Comparison of ENCODE assay signal across 13 mouse cellular contexts in genomic region chr8:91079678-91080077, GRCm38 (mm10). TPM values are rescaled to one million over a fixed set of nuclear protein-coding genes. Genes with fewer than 3 reads are reported as not detected.
DNase-seq lines count a peak whose midpoint lies in the region; TF ChIP-seq lines count a peak whose summit lies in the region.
"Had no signal": no experiment of that assay in that cellular context is flagged by ENCODE, and none has a peak within 500 bp of the region (broad histone marks: within the 10 kb centered on the region; RNA-seq: fewer than 3 reads in every experiment).

No protein-coding gene starts in this region.

- no peak overlapping the region for H3K4me3 ChIP-seq in layer of hippocampus, adult 2 months
- H3K4me3 ChIP-seq: forebrain, embryonic 15.5 days; hindbrain, embryonic 10.5 days; limb, embryonic 13.5 days had no signal

- H3K27ac ChIP-seq in layer of hippocampus, adult 2 months = no peak overlapping the region
- H3K27ac ChIP-seq: forebrain, embryonic 15.5 days; hindbrain, embryonic 10.5 days; limb, embryonic 13.5 days had no signal

- no peak for DNase-seq in layer of hippocampus, adult 2 months (ENCODE audit: low spot score in 2 of 2)
- no peak for DNase-seq in layer of hippocampus, postnatal 25 days (ENCODE audit: extremely low spot score in 1 of 2, low spot score in 1 of 2)
- DNase-seq in A20 (ENCODE audit: low read depth, low spot score) = peak; percentile 60
- DNase-seq in NIH3T3 (ENCODE audit: low read depth) = peak; percentile 53
- DNase-seq in splenic B cell, adult 2 months (ENCODE audit: low read depth, low spot score) = peak; percentile 18
- DNase-seq in yolk sac, embryonic 10.5 days (ENCODE audit: low spot score) = no peak
- DNase-seq in embryo, embryonic 10 days (ENCODE audit: low spot score) = no peak
- DNase-seq: cerebellum, adult 8-10 months; gastrocnemius, postnatal 14 days; kidney, adult 18-20 months had no signal

- peaks cover 14% of the 10 kb centered on the region for H3K36me3 ChIP-seq in splenic B cell, adult 2 months (ENCODE audit: control insufficient read depth, insufficient read depth, low read length, poor library complexity, severe bottlenecking)

- no peaks in the 10 kb centered on the region for H3K27me3 ChIP-seq in splenic B cell, adult 2 months (ENCODE audit: control insufficient read depth, insufficient read depth, low read length, poor library complexity, severe bottlenecking)
- H3K27me3 ChIP-seq: forebrain, embryonic 15.5 days; limb, embryonic 13.5 days had no signal

- peak; percentile 43 for TF ChIP-seq CTCF in layer of hippocampus, adult 2 months (conservative IDR thresholded peaks at IDR 0.05)

RNA-seq across cellular contexts. Expression of gene Rbl2, which starts 9.8 kb away (rescaled TPM):
- 10 to 100 TPM; 38.5 to 42.3 TPM for total RNA-seq in layer of hippocampus, adult 2 months (2021)
- 10 to 100 TPM; 35.7 to 38.4 TPM for total RNA-seq in layer of hippocampus, postnatal 25 days (2021)

Comparison
In these comparisons a context has a peak if more than half of its experiments do, and no peak if none do; other contexts are left out.
1. DNase-seq: peak in A20 (single experiment), NIH3T3 (single experiment) and splenic B cell, adult 2 months (single experiment); none in layer of hippocampus, adult 2 months (0 of 2), layer of hippocampus, postnatal 25 days (0 of 2), yolk sac, embryonic 10.5 days (single experiment) and embryo, embryonic 10 days (single experiment).